Mouse (Mus musculus) urinary bladder, adult 2 months (tissue): ENCODE data around the gene Tln1. TPM values are rescaled to one million over a fixed set of nuclear protein-coding genes. Genes with fewer than 3 reads are reported as not detected.
A peak's percentile ranks its signal among the peaks of the same experiment; 100 is the strongest.
"Not testable (repeated sequence)": the region's sequence is repeated elsewhere in the genome, so short reads cannot be mapped to it uniquely, and the experiment has no call there.

Source experiments
- DNase-seq: peaks from one replicate; pipeline ENCODE4 v3.0.0; 2022; ENCODE audit warnings: low spot score
- polyA plus RNA-seq: library from polyadenylated mRNA; depleted of rRNA; stranded (reverse); fragments of >200 nt; gene quantifications from 2 replicates; pipeline ENCODE4 v1.2.3, GENCODE M21; 2012

The Tln1 gene
- polyA plus RNA-seq, 1 experiment: 124 TPM

GRCm38 (mm10) chr4:43506074-43506473, 56.4 kb downstream of the Tln1 start:
- DNase-seq: no peak

- DNase-seq: no peak
Observed at GRCm38 (mm10) chr4:43504269-43504668, 58.2 kb downstream of the Tln1 start.

GRCm38 (mm10) chr4:43503506-43503905, 59.0 kb downstream of the Tln1 start:
- no peak for DNase-seq

DNA sequence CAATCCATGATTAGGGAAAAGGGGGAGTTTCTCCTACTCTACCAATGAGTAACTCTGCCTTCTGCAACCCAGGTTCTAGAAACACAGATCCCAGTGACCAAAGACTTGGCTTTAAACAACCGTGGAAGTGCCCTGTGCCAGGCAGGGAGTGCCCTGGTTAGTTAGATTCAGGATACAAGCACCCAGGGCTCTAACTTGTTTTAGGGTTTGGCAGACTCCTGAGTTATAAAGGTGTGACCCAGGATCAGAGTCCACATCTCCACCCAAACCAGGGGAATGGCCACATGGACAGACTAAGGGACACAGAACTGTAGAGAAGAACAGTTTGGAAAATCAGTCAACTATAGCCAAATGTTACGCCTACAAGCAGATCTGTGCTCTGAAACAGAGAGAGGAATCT, 59.5 kb downstream of the Tln1 start:
- no peak for DNase-seq

DNA sequence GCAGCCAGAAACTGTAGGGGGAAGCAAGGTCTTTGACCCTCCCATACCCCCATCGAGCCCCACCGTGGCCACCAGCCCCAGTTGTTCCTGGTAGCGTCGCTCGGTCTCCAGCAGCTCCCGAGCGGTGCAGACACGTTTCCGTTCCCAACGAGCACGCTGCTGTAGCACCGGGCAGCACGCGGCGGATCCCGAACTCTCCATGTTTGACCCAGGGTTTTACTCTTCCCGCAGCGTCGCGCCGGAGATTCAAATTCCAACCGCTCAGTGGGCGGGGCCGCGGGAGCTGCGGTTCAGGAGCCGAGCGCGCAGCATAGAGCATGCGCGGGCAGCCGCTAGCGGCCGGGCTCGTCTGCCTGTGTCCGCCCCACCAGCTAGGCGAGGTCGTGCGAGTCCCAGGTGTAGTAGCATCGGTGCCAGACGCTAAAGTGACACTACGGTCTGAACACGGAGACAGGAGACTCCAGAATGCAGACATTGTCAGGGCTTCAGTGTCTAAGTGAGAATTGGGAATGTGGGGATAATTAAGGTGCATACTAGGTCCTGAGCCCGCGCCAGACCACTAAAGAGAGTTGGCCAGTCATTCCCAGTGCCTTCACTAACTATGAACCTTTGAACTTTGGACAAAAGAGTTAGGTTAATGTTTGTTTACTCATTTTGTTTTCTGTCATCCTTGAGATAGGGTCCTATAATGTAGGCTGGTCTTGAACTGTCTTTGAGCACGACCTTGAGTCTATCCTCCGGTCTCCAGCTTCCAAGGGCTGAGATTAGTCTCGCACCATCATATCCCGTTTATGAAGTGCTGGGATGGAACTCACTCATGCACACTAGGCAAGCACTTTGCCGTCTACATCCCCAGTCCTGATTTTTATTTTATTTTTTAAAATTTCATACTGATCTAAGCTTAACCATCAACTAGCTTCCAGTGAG, 62.8 kb downstream of the Tln1 start, which contains the start of gene Arhgef39:
Gene Arhgef39 (minus strand): TSS at position 289 of the 927 bp plus-strand sequence.
- DNase-seq: peak; percentile 60

DNA sequence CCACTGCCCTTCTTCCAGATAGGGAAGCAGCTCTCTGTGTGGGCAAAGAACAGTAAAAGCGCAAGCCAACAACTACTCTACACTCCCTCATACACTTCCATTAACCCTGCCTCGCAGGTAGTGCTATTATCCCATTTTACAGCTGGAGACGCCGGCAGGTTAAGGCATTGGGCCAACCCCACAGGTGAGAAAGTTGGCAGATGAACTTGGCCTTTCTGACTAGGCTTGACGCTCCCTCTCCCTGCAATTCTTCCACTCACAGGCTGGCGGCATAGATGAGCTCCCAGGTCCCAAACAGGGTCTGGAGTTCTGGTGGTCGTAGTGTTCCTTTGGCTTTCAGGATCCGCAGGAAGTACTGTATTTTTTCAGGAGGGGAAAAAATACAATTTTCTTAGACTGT, 63.5 kb downstream of the Tln1 start:
- DNase-seq: no peak

- DNase-seq: no peak
Observed at GRCm38 (mm10) chr4:43497946-43498345, 64.5 kb downstream of the Tln1 start.

- no peak for DNase-seq
Observed at GRCm38 (mm10) chr4:43497405-43497804, 65.1 kb downstream of the Tln1 start.

DNA sequence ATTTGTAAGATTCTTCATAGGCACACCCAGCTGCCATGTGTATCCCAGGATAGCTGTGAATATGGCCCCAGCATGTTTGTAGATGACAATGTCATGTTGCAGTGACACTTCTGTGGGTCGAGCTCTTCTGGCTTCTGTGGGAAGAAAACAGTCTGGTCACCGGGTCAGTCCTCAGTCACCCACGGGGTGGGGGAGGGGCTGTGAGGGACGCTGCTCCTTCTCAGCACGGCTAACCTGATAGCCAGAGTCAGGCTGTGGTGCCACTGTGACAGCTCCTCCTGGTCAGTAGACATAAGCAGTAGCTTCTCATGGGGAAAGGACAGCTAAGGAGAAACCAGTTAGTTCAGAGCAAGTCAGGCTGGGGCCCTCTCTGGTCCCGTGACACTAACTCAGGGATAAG, 65.9 kb downstream of the Tln1 start:
- DNase-seq: no peak

- DNase-seq: no peak
Observed at GRCm38 (mm10) chr4:43493846-43494240, 68.6 kb downstream of the Tln1 start.

GRCm38 (mm10) chr4:43493186-43493845, 69.2 kb downstream of the Tln1 start:
- peak; percentile 98 for DNase-seq

DNA sequence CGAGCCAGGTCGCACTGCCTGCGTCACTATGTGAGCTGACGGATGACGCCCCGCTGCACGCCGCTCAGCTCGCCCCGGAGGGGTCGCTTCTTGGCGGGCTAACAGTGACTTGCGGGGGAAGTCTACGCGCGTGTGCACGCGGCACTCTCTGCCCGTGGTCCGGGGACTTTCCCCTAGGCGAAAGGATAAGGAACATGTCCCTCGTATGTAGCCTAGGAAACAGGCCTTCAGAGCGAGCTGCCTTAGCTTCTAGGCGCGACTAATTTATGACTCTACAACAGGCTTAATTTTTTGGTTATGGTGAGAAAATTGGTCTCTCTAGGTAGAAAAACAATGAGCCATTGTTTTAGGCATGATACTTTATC, 69.7 kb downstream of the Tln1 start, which contains the start of gene Ccdc107:
Gene Ccdc107 (plus strand): TSS at position 80 of the 365 bp plus-strand sequence.
- peak; percentile 73 for DNase-seq

GRCm38 (mm10) chr4:43492101-43492820, 70.2 kb downstream of the Tln1 start:
- no peak for DNase-seq

GRCm38 (mm10) chr4:43490801-43491200, 71.7 kb downstream of the Tln1 start:
- no peak for DNase-seq

GRCm38 (mm10) chr4:43489611-43490010, 72.9 kb downstream of the Tln1 start:
- no peak for DNase-seq

DNA sequence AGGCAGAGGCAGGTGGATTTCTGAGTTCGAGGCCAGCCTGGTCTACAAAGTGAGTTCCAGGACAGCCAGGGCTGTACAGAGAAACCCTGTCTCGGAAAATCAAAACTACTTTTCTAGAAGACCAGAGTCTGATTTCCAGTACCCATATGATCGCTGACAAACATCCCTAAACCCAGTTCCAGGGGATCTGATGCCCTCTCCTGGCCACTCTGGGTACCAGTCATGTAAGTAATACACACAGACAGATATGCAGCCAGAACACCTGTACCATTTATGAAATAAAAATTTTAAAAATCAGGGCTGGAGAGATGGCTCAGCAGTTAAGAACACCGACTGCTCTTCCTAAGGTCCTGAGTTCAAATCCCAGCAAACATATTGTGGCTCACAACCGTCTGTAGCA, 76.8 kb downstream of the Tln1 start:
- DNase-seq: not testable (repeated sequence)

DNA sequence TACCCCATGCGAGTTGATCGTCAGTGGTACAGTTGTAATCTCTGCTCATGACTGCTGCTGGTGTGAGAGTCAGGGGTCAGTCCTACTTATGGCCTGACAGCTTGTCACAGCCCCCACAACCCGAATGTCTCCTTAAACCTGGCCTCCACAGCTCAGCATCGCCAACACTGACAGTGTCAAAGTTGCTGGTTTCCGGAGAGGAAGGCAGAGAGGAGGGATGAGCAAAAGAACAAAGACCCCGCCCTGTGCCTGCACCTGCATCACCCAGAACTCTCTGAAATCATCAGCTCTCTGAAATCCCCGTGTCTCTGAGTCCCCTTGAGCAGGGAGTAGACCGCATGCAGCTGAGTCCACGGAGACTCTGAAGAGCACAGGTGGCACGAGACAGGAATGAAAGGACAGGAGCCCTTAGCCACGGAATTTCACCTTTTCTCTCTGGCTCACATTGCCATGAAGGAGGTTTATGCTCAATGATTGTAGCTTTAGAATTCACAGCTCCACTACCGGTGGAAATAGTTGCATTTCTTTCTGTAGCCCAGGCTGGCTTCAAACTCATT, 78.9 kb downstream of the Tln1 start, which contains the start of gene Sit1:
Gene Sit1 (minus strand): TSS at position 200 of the 557 bp plus-strand sequence.
- no peak for DNase-seq

DNA sequence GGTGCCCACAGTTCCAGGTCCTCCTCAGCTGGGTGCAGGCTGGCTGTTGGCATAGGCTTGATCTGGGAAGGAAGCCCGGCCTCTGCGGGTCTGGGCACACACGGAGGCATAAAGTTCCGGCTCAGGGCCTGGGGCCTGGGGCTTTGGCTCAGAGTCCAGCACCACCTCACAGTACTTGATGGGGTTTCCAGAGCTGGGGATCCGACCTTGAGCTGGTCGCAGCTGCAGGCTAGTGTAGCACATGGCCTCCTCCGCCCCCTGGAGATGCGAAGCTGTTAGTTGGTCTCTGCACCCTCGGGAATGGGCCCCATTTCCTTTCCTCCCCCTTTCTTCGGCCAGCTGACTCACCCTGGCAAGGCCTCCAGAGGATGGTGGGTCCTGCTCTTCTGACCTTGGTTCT, 79.9 kb downstream of the Tln1 start:
- no peak for DNase-seq

DNA sequence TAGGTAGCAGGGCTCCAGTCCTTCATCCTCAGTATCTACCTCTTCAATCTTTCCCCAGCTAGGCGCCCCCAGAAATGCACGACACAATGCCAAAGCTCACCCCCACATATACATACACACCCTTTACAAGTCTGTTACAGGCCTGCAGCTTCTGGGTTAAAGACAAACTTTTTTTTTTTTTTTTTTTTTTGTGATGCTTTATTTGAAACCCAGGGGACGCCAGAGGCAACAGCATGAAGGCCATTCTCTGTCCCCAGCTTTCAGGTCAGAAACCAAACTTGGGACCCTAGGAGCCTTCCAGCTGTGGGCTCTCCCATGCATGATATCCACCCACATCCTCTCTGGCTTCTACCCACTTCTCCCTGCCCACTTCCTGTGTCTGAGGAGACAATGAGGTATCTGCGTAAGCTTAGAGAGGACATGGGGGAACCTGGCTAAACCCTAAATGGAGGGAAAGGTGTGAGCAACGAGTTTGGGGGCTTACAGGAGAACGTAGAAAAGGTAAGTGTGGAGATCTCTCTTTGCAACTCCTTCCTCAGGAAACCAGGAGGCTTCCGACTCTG, 80.5 kb downstream of the Tln1 start:
- DNase-seq: no peak
